Mouse (Mus musculus): ENCODE results near the gene Mnx1. TPM values are rescaled to one million over a fixed set of nuclear protein-coding genes. Genes with fewer than 3 reads are reported as not detected.
A peak's percentile ranks its signal among the peaks of the same experiment; 100 is the strongest.

Mnx1 gene
- total and polyA plus RNA-seq, 3 experiments = not detected

DNA sequence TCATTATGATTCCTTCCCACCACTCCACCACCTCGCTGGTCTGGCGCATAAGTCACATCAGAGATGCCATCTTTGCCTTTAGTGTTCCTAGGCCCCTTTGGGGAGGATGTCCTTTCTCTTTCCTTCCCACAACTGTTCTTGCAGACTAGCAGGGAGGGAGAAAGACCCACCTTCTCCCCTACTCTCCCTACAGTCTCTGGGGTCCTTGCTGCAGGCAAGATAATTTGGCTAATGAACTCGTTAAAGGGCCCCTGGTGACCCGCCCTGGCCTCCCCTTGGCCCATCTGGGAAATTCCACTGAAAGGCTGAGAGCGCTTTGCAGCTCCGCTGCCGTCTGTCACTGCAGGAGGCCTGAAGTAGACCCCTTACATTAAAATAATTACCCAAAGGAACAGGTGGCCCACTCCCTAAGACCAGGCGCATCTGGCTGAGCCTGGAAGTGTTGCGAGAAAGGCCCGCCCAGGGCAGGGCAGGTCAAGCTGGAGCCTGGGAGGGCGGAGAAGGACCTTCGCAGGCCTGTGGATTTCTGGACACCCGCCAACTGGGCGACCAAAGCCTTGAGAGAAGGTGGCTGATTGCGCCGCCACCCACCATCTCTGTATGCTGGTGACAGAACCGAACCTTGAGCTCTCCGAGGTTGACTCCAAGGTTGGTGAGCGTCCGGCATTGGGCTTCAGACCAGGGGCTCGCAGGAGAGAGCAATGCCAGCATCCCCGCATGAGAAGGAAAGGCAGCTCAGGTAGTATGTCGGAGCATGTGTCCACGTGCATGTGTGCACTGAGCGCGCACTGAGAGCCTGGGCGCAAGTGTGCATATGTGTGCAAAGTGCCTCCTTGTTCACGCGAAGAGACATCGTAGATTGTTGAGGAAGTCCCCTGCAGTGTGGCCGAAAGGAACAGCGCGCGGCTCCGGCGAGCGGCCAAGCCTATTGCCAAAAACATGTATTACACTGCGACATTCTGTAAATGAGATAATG, 7.0 kb upstream of the Mnx1 start:
- H3K27me3 ChIP-seq (ENCODE audit: control insufficient read depth, insufficient read depth, low read length) = peaks cover 15% of the 10 kb centered on the region
- intact Hi-C loops (cut with DNase I) = no loop called here
- no peaks in the 10 kb centered on the region for H3K4me1 ChIP-seq (ENCODE audit: control insufficient read depth, insufficient read depth, low read length)
- no peak for TF ChIP-seq CTCF (IDR thresholded peaks at IDR 0.05)
- no peak for TF ChIP-seq POLR2A (IDR thresholded peaks at IDR 0.05; ENCODE audit: insufficient read depth, low read depth, low read length)
- TF ChIP-seq EP300 (IDR thresholded peaks at IDR 0.05; ENCODE audit: insufficient read depth, low read depth, low read length) = no peak
- H3K79me2 ChIP-seq (replicated peaks; ENCODE audit: control insufficient read depth, insufficient read depth, low read length) = no peaks in the 10 kb centered on the region
- no peak overlapping the region for H3K9ac ChIP-seq (ENCODE audit: low read depth, low read length)
- DNase-seq = no peak
- 4% methylated on average over 38 of the region's 38 CpGs for WGBS
- no peak overlapping the region for H3K27ac ChIP-seq
- H3K36me3 ChIP-seq (ENCODE audit: control insufficient read depth, insufficient read depth, low read length) = no peaks in the 10 kb centered on the region
- no peak overlapping the region for H3K4me3 ChIP-seq

- no peaks in the 10 kb centered on the region for H3K4me1 ChIP-seq (ENCODE audit: control insufficient read depth, insufficient read depth, low read length)
- H3K4me3 ChIP-seq = no peak overlapping the region
- peaks cover 15% of the 10 kb centered on the region for H3K27me3 ChIP-seq (ENCODE audit: control insufficient read depth, insufficient read depth, low read length)
- H3K27ac ChIP-seq = no peak overlapping the region
- intact Hi-C loops (cut with DNase I) = no loop called here
- TF ChIP-seq CTCF (IDR thresholded peaks at IDR 0.05) (no peak), EP300 (IDR thresholded peaks at IDR 0.05; ENCODE audit: insufficient read depth, low read depth, low read length) (no peak), POLR2A (IDR thresholded peaks at IDR 0.05; ENCODE audit: insufficient read depth, low read depth, low read length) (no peak)
- no peaks in the 10 kb centered on the region for H3K79me2 ChIP-seq (replicated peaks; ENCODE audit: control insufficient read depth, insufficient read depth, low read length)
- no peak overlapping the region for H3K9ac ChIP-seq (ENCODE audit: low read depth, low read length)
- 9% methylated on average over 4 of the region's 4 CpGs for WGBS
- no peaks in the 10 kb centered on the region for H3K36me3 ChIP-seq (ENCODE audit: control insufficient read depth, insufficient read depth, low read length)
- no peak for DNase-seq
These were observed 5.5 kb upstream of the Mnx1 start for GRCm38 (mm10) chr5:29483801-29484200.

DNA sequence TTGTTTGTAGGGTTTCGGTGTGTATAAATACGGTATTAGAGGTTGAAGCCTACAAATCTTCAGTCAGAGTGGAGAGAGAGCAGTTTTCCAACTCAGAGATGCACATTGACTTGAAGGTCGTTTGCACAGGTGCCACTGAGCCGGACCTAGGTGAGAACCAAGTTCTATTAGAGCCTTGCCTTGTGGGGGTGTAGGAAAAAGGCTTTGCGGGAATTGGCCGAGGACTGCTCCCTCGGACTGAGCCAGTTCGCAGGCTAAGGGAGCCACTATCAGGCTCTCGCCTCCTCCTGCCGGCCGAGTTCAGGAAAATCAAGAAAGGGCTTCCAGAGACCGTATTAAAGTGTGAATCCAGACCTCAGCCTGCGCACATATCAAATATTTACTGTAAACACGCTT, 926 bp upstream of the Mnx1 start:
- TF ChIP-seq EP300 (IDR thresholded peaks at IDR 0.05; ENCODE audit: insufficient read depth, low read depth, low read length) (no peak), CTCF (IDR thresholded peaks at IDR 0.05) (peak; percentile 48), POLR2A (IDR thresholded peaks at IDR 0.05; ENCODE audit: insufficient read depth, low read depth, low read length) (no peak)
- Histone ChIP-seq H3K9ac (ENCODE audit: low read depth, low read length) (no peak overlapping the region), H3K27ac (no peak overlapping the region), H3K36me3 (ENCODE audit: control insufficient read depth, insufficient read depth, low read length) (no peaks in the 10 kb centered on the region), H3K27me3 (ENCODE audit: control insufficient read depth, insufficient read depth, low read length) (peaks cover 28% of the 10 kb centered on the region), H3K4me3 (no peak overlapping the region), H3K79me2 (replicated peaks; ENCODE audit: control insufficient read depth, insufficient read depth, low read length) (no peaks in the 10 kb centered on the region), H3K4me1 (ENCODE audit: control insufficient read depth, insufficient read depth, low read length) (no peaks in the 10 kb centered on the region)
- DNase-seq = peak in 1 of 2 experiments; percentile 31
- 1% methylated on average over 14 of the region's 14 CpGs for WGBS
- intact Hi-C loops (cut with DNase I) = no loop called here

GRCm38 (mm10) chr5:29477474-29478207, 629 bp downstream of the Mnx1 start:
- no peaks in the 10 kb centered on the region for H3K79me2 ChIP-seq (replicated peaks; ENCODE audit: control insufficient read depth, insufficient read depth, low read length)
- intact Hi-C loops (cut with DNase I) = no loop called here
- no peak for TF ChIP-seq EP300 (IDR thresholded peaks at IDR 0.05; ENCODE audit: insufficient read depth, low read depth, low read length)
- no peak for TF ChIP-seq CTCF (IDR thresholded peaks at IDR 0.05)
- no peak for TF ChIP-seq POLR2A (IDR thresholded peaks at IDR 0.05; ENCODE audit: insufficient read depth, low read depth, low read length)
- H3K4me1 ChIP-seq (ENCODE audit: control insufficient read depth, insufficient read depth, low read length) = no peaks in the 10 kb centered on the region
- no peak overlapping the region for H3K9ac ChIP-seq (ENCODE audit: low read depth, low read length)
- peak overlapping the region; percentile 30; the same call in 1 of the 2 replicates for H3K4me3 ChIP-seq
- no peak for DNase-seq
- 1% methylated on average over 73 of the region's 73 CpGs for WGBS
- H3K27me3 ChIP-seq (ENCODE audit: control insufficient read depth, insufficient read depth, low read length) = peaks cover 33% of the 10 kb centered on the region
- no peaks in the 10 kb centered on the region for H3K36me3 ChIP-seq (ENCODE audit: control insufficient read depth, insufficient read depth, low read length)
- no peak overlapping the region for H3K27ac ChIP-seq

DNA sequence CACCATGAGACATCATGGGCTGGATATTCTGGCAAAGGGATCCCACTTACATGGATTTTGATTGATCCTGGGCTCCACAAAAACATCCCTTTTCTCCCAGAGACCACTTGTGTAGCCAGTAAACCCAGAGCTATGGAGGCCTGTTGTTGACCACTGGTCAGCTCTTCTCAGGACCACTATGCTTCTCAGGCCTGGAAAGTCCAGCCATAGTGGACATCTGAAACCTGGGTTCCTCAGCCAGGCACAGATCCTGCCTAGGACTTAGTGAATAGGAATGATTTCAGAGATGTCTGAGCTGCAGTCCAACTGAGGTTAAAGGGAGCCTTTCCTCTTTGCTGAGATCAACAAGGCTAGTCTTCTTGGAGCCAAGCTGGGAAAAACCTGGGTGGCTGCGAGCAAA, 2.2 kb downstream of the Mnx1 start:
- no peak overlapping the region for H3K4me3 ChIP-seq

More for the DNA sequence above, 2.2 kb downstream of the Mnx1 start:
- DNase-seq = no peak
- no peaks in the 10 kb centered on the region for H3K36me3 ChIP-seq (ENCODE audit: control insufficient read depth, insufficient read depth, low read length)
- 15% methylated on average over 1 of the region's 1 CpGs for WGBS
- intact Hi-C loops (cut with DNase I) = no loop called here
- H3K79me2 ChIP-seq (replicated peaks; ENCODE audit: control insufficient read depth, insufficient read depth, low read length) = no peaks in the 10 kb centered on the region
- H3K27ac ChIP-seq = no peak overlapping the region
- TF ChIP-seq POLR2A (IDR thresholded peaks at IDR 0.05; ENCODE audit: insufficient read depth, low read depth, low read length) = no peak
- TF ChIP-seq EP300 (IDR thresholded peaks at IDR 0.05; ENCODE audit: insufficient read depth, low read depth, low read length) = no peak
- TF ChIP-seq CTCF (IDR thresholded peaks at IDR 0.05) = no peak
- no peak overlapping the region for H3K9ac ChIP-seq (ENCODE audit: low read depth, low read length)
- peaks cover 40% of the 10 kb centered on the region for H3K27me3 ChIP-seq (ENCODE audit: control insufficient read depth, insufficient read depth, low read length)
- no peaks in the 10 kb centered on the region for H3K4me1 ChIP-seq (ENCODE audit: control insufficient read depth, insufficient read depth, low read length)
